Mouse (Mus musculus) gastrocnemius, postnatal 25 days (tissue): ENCODE measurements around the gene Mstn. TPM values are rescaled to one million over a fixed set of nuclear protein-coding genes. Genes with fewer than 3 reads are reported as not detected.

ENCODE experiments used
- DNase-seq: peaks from one replicate; pipeline ENCODE4 v3.0.0; 2022
- total RNA-seq, 2 experiments: library from RNA; stranded (reverse); gene quantifications; 1 replicate in 1 of 2; 2 replicates in 1 of 2; pipeline ENCODE4 v1.2.3; 2021

Mstn gene
- total RNA-seq, 2 experiments from 2014 or later, result 29.6 to 38.9 TPM

DNA sequence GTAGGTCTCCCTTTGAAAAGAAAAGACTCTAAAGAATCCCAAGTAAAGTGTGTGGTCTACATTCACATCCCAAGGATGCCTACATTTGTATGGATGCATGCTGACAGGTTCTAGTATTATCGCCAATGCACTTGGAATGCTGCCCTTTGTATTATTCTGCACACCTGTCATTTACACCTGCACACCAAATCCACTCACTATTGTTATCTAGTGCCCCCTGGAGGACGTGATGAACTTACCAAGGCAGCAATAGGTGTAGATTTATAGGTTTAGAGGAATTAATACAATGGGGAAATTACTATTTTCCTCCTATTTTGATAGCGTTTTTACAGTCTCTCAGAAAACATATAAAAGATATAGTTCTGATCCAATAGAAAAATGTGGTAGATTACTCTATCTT is 31.7 kb downstream of the Mstn start:
- DNase-seq, result no peak

DNA sequence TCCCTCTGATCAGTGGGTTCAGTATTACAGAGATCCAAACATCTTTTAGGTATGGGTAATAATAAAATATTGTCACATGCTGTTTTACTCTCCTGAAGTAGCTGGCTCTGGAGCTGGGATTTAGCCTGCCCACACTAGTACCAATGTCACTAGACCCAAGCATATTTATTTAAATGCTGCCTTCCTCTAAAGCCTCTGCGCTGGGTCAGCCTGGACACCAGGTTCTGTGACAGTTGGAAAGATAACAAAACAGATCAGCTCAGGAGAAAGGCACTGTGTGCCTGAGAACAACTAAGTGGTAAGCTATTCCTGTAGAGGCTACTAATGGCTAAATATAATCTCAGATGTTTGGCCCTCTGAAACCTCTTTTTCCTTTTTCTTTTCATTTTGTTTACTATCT is 49.1 kb downstream of the Mstn start:
- no peak for DNase-seq

Other genes with a start within 250 kb of the Mstn start
- gene Inpp1, start 244.0 kb upstream of the Mstn start, total RNA-seq, result 1 to 10 TPM; 5.3 to 9.5 TPM
- 10 to 100 TPM; 35.9 to 37.8 TPM for gene Hibch, start 216.7 kb upstream of the Mstn start, total RNA-seq
- gene 1700019D03Rik, start 41.5 kb upstream of the Mstn start, total RNA-seq, result 1 to 10 TPM; 1.0 to 2.1 TPM
- not detected for gene 1700019A02Rik, start 126.0 kb downstream of the Mstn start, total RNA-seq
- 1 to 10 TPM; 3.2 to 4.9 TPM for gene Pms1, start 235.4 kb downstream of the Mstn start, total RNA-seq
- 1 to 10 TPM; 4.4 to 4.8 TPM for gene Ormdl1, start 235.5 kb downstream of the Mstn start, total RNA-seq
- 1 to 10 TPM; 1.4 to 2.3 TPM for gene Gm28778, start 235.5 kb downstream of the Mstn start, total RNA-seq